Mouse (Mus musculus): ENCODE measurements at regions not wholly inside any gene's neighbourhood (a gene's known extent, or its start where the extent isn't known, plus 50 kb on each side); places are given as distances from the start of the nearest gene placed in this dataset.

DNA sequence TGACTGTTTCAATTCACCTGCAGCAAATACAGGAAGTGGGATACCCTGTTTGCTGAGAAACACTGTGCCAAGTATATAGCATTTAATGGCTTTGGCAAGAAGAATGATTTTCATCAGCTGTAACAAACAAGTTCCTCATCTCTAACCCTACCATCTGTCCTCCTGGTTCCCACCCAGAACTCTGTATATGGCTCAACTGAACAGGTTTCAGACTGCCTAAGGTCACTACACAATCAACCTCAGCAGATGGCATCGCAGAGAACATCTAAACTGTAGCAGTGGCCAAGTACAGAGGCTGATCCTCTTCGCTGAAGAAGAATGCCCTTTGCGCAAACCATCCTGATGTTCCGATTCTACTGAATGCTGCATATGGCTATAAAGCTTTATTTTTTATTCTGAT is 668.8 kb upstream of the Foxg1 start:
- Histone ChIP-seq H3K27me3 (replicated peaks) (no peaks in the 10 kb centered on the region), H3K4me3 (replicated peaks) (no peak overlapping the region), H3K9ac (replicated peaks) (no peak overlapping the region), H3K9me3 (replicated peaks) (no peaks in the 10 kb centered on the region), H3K4me1 (no peaks in the 10 kb centered on the region), H3K4me2 (no peak overlapping the region), H3K27ac (replicated peaks) (no peak overlapping the region), H3K36me3 (no peaks in the 10 kb centered on the region)
- WGBS = 78% methylated on average over 4 of the region's 4 CpGs
- no peak for ATAC-seq (ENCODE audit: low FRiP score)

GRCm38 (mm10) chr12:48729851-48730250 is 652.6 kb upstream of the Foxg1 start:
- Histone ChIP-seq H3K36me3 (no peaks in the 10 kb centered on the region), H3K9ac (replicated peaks) (no peak overlapping the region), H3K4me3 (replicated peaks) (no peak overlapping the region), H3K4me2 (no peak overlapping the region), H3K4me1 (no peaks in the 10 kb centered on the region), H3K27ac (replicated peaks) (no peak overlapping the region), H3K9me3 (replicated peaks) (no peaks in the 10 kb centered on the region), H3K27me3 (replicated peaks) (no peaks in the 10 kb centered on the region)
- no peak for ATAC-seq (ENCODE audit: low FRiP score)
- 48% methylated on average over 4 of the region's 4 CpGs for WGBS

- H3K4me3 ChIP-seq (replicated peaks) = no peak overlapping the region
- no peaks in the 10 kb centered on the region for H3K36me3 ChIP-seq
- H3K4me1 ChIP-seq = no peaks in the 10 kb centered on the region
- no peak overlapping the region for H3K9ac ChIP-seq (replicated peaks)
- H3K4me2 ChIP-seq = no peak overlapping the region
- H3K9me3 ChIP-seq (replicated peaks) = no peaks in the 10 kb centered on the region
- WGBS = 53% methylated on average over 3 of the region's 3 CpGs
- no peak overlapping the region for H3K27ac ChIP-seq (replicated peaks)
- ATAC-seq (ENCODE audit: low FRiP score) = peak; percentile 77
- H3K27me3 ChIP-seq (replicated peaks) = no peaks in the 10 kb centered on the region
Observed at GRCm38 (mm10) chr12:48758805-48759396, 623.6 kb upstream of the Foxg1 start.

Data from neural tube, embryonic 15.5 days (tissue).